Comparison of ENCODE assay signal across 22 mouse cellular contexts in genomic region chr13:107042551-107042950, GRCm38 (mm10).
"Had no signal": no experiment of that assay in that cellular context is flagged by ENCODE, and none has a peak within 500 bp of the region (broad histone marks: within the 10 kb centered on the region; RNA-seq: fewer than 3 reads in every experiment).

No protein-coding gene starts in this region.

- H3K27me3 ChIP-seq: heart, embryonic 13.5 days; heart, embryonic 15.5 days; hindbrain, embryonic 13.5 days; hindbrain, embryonic 15.5 days; kidney, embryonic 15.5 days; limb, embryonic 13.5 days; limb, embryonic 15.5 days; liver, embryonic 12.5 days had no signal

- H3K4me3 ChIP-seq: gastrocnemius, adult 2 months; heart, embryonic 10.5 days; heart, embryonic 13.5 days; heart, embryonic 15.5 days; hindbrain, embryonic 13.5 days; hindbrain, embryonic 15.5 days; kidney, embryonic 15.5 days; limb, embryonic 13.5 days; limb, embryonic 15.5 days; liver, embryonic 12.5 days had no signal

- H3K36me3 ChIP-seq: heart, embryonic 10.5 days; heart, embryonic 13.5 days; heart, embryonic 15.5 days; hindbrain, embryonic 13.5 days; hindbrain, embryonic 15.5 days; kidney, embryonic 15.5 days; limb, embryonic 13.5 days; limb, embryonic 15.5 days; liver, embryonic 12.5 days had no signal

- ATAC-seq: hindbrain, postnatal 0 days; intestine, embryonic 16.5 days; liver, embryonic 12.5 days had no signal

- H3K27ac ChIP-seq: gastrocnemius, adult 2 months; heart, embryonic 10.5 days; heart, embryonic 13.5 days; heart, embryonic 15.5 days; hindbrain, embryonic 13.5 days; hindbrain, embryonic 15.5 days; hindbrain, postnatal 0 days; kidney, embryonic 15.5 days; limb, embryonic 13.5 days; limb, embryonic 15.5 days; liver, embryonic 12.5 days; liver, embryonic 14.5 days had no signal

- DNase-seq: gastrocnemius, adult 2 months; gastrocnemius, postnatal 10 days; gastrocnemius, postnatal 25 days; heart, adult 18-20 months; heart, postnatal 14 days; heart, postnatal 36 days; kidney, postnatal 25 days; layer of hippocampus, adult 9-11 months; layer of hippocampus, postnatal 36 days; left cerebral cortex, postnatal 4 days had no signal

- H3K4me1 ChIP-seq: hindbrain, embryonic 13.5 days; hindbrain, embryonic 15.5 days; limb, embryonic 15.5 days had no signal

- H3K9me3 ChIP-seq: hindbrain, embryonic 15.5 days; limb, embryonic 13.5 days; limb, embryonic 15.5 days; liver, embryonic 12.5 days had no signal

- H3K4me2 ChIP-seq: heart, embryonic 13.5 days; heart, embryonic 15.5 days; hindbrain, embryonic 13.5 days; hindbrain, embryonic 15.5 days; kidney, embryonic 15.5 days; limb, embryonic 13.5 days; limb, embryonic 15.5 days; liver, embryonic 12.5 days had no signal

- H3K9ac ChIP-seq: heart, embryonic 13.5 days; heart, embryonic 15.5 days; hindbrain, embryonic 13.5 days; hindbrain, embryonic 15.5 days; kidney, embryonic 15.5 days; limb, embryonic 13.5 days; limb, embryonic 15.5 days; liver, embryonic 12.5 days; liver, embryonic 14.5 days had no signal
